Mouse (Mus musculus): Measurements from ENCODE around the gene Kcnt2.

DNA sequence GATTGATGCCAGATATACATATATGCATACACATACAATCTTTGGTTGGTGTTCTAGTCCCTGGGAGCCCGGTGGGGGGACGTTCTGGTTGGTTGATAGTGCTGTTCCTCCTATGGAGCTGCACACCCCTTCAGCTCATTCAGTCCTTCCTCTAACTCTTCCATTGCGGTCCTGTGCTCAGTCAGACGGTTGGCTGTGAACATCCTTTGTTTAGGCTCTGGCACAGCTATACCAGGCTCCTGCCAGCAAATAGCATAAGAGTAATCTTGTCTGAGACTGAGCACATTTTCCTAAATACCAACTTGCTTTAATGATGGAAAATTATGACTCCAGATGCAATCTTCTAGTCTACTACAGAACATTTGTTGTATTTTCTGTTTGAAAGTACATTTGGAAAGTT, 222.4 kb downstream of the Kcnt2 start:
- TF ChIP-seq CTCF (IDR thresholded peaks at IDR 0.05; ENCODE audit: low read depth, low read length) (no peak), POLR2A (IDR thresholded peaks at IDR 0.05; ENCODE audit: borderline replicate concordance, low read depth, low read length) (no peak)

Measured in bone marrow macrophage, adult 2 months (primary cell).